Mouse (Mus musculus): ENCODE measurements around the gene Isoc2b. TPM values are rescaled to one million over a fixed set of nuclear protein-coding genes. Genes with fewer than 3 reads are reported as not detected.
A peak's percentile ranks its signal among the peaks of the same experiment; 100 is the strongest.

Gene Isoc2b
- total RNA-seq (2012; rRNA removed) (10.8 and 19.5 TPM in 2 replicates), total RNA-seq (2014; rRNA removed) (10.0 and 10.2 TPM in 2 replicates), polyA plus RNA-seq (2012; ENCODE audit: insufficient read length, low read depth) (3.9 and 4.7 TPM in 2 replicates)

DNA sequence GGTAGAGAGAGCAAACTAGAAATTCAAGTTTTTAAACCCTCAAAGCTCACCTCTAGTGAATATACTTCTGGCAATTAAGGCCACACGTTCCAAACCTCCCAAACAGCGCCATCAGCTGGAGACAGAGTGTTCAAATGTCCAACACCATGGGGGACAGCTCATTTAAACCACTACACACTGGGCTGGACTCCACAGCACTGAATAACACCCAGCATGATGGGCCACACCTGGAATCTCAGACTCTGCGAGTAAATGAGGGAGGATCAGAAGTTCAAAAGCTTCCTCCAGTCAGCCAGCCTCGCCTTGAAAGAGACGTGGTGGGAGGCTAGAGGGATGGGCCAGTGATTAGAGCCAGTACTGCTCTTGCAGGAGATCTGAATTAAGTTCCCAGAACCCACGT is at the start of gene Isoc2b:
Isoc2b (minus strand) TSS at position 126 of the 400 bp plus-strand sequence.
- Histone ChIP-seq H3K36me3 (replicated peaks in 1 of 2; ENCODE audit: control insufficient read depth in 1 of 2, insufficient read depth in 1 of 2, low read length in 1 of 2) (no peaks in the 10 kb centered on the region), H3K9ac (ENCODE audit: insufficient read depth, low read depth) (no peak within 1 kb of the TSS), H3K9me3 (replicated peaks; ENCODE audit: low read length) (no peaks in the 10 kb centered on the region), H3K4me1 (ENCODE audit: control insufficient read depth in 1 of 2, insufficient read depth in 2 of 2) (peaks cover 2 to 18% of the 10 kb centered on the region in 2 experiments; a peak in 3 of 4 replicates), H3K4me2 (ENCODE audit: insufficient read depth, low read depth, poor library complexity, severe bottlenecking) (no peak within 1 kb of the TSS), H3K27me3 (replicated peaks) (no peaks in the 10 kb centered on the region), H3K4me3 (replicated peaks in 1 of 3; ENCODE audit: low read depth in 2 of 3, low read length in 2 of 3, poor library complexity in 1 of 3) (no peak within 1 kb of the TSS), H3K27ac (ENCODE audit: insufficient read depth, low read depth) (no peak within 1 kb of the TSS), H3K79me2 (replicated peaks; ENCODE audit: control insufficient read depth, extremely low read depth, insufficient read depth, poor library complexity, severe bottlenecking) (no peaks in the 10 kb centered on the region)
- dilution Hi-C loops (cut with MboI; ENCODE audit: extremely low pct_ligation_motif_present, extremely low pct_unique_long_range_greater_than_20kb, low sequenced_read_pairs) (no loop called here), in situ Hi-C loops (cut with MboI; ENCODE audit: low pct_ligation_motif_present, low pct_unique_long_range_greater_than_20kb, low sequenced_read_pairs) (no loop called here)
- no peak for DNase-seq (ENCODE audit: extremely low read depth)
- TF ChIP-seq MEF2A (IDR thresholded peaks at IDR 0.05; ENCODE audit: borderline replicate concordance, low read depth, low read length), result no peak
- TF ChIP-seq CTCF (conservative IDR thresholded peaks at IDR 0.05 in 1 of 2, IDR thresholded peaks at IDR 0.05 in 1 of 2; ENCODE audit: low read depth in 2 of 2, low read length in 2 of 2), result peak in 1 of 2 experiments; percentile 4; a peak in 1 of 4 replicates

DNA sequence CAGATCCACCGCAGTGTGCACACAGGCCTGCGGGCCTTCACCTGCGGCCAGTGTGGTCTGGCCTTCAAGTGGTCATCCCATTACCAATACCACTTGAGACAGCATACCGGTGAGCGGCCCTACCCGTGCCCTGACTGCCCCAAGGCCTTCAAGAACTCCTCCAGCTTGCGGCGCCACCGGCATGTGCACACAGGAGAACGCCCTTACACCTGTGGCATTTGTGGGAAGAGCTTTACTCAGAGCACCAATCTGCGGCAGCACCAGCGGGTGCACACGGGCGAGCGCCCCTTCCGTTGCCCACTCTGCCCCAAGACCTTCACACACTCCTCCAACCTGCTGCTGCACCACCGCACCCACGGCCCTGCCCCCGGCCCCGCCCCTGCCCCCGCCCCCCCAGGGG is 49.0 kb upstream of the Isoc2b start:
- peaks cover 34 to 50% of the 10 kb centered on the region in 2 experiments for H3K36me3 ChIP-seq (replicated peaks in 1 of 2; ENCODE audit: control insufficient read depth in 1 of 2, insufficient read depth in 1 of 2, low read length in 1 of 2)
- H3K4me1 ChIP-seq (ENCODE audit: control insufficient read depth in 1 of 2, insufficient read depth in 2 of 2), result peaks cover 13 to 20% of the 10 kb centered on the region in 2 experiments
- H3K79me2 ChIP-seq (replicated peaks; ENCODE audit: control insufficient read depth, extremely low read depth, insufficient read depth, poor library complexity, severe bottlenecking), result no peaks in the 10 kb centered on the region
- H3K4me3 ChIP-seq (replicated peaks in 1 of 3; ENCODE audit: low read depth in 2 of 3, low read length in 2 of 3, poor library complexity in 1 of 3), result no peak overlapping the region
- no peaks in the 10 kb centered on the region for H3K9me3 ChIP-seq (replicated peaks; ENCODE audit: low read length)
- H3K27ac ChIP-seq (ENCODE audit: insufficient read depth, low read depth), result no peak overlapping the region
- in situ Hi-C loops (cut with MboI; ENCODE audit: low pct_ligation_motif_present, low pct_unique_long_range_greater_than_20kb, low sequenced_read_pairs) (no loop called here), dilution Hi-C loops (cut with MboI; ENCODE audit: extremely low pct_ligation_motif_present, extremely low pct_unique_long_range_greater_than_20kb, low sequenced_read_pairs) (no loop called here)
- TF ChIP-seq IRF4 (IDR thresholded peaks at IDR 0.05; ENCODE audit: low read depth, low read length) (no peak), MAZ (IDR thresholded peaks at IDR 0.05; ENCODE audit: low read depth, low read length) (no peak), JUN (IDR thresholded peaks at IDR 0.05; ENCODE audit: insufficient read depth, low read depth, low read length) (no peak), MXI1 (IDR thresholded peaks at IDR 0.05; ENCODE audit: low read depth, low read length) (no peak), ZNF384 (IDR thresholded peaks at IDR 0.05; ENCODE audit: low read depth, low read length) (no peak), MYC (IDR thresholded peaks at IDR 0.05; ENCODE audit: low read depth, low read length) (no peak), CHD1 (IDR thresholded peaks at IDR 0.05; ENCODE audit: low read depth, low read length) (no peak), JUND (conservative IDR thresholded peaks at IDR 0.05; ENCODE audit: low read depth, low read length) (no peak), HCFC1 (IDR thresholded peaks at IDR 0.05; ENCODE audit: low read depth, low read length) (no peak), RAD21 (IDR thresholded peaks at IDR 0.05; ENCODE audit: low read depth, low read length) (no peak), ZC3H11A (IDR thresholded peaks at IDR 0.05; ENCODE audit: low read depth, low read length) (no peak), MEF2A (IDR thresholded peaks at IDR 0.05; ENCODE audit: borderline replicate concordance, low read depth, low read length) (no peak), GABPA (IDR thresholded peaks at IDR 0.05; ENCODE audit: insufficient replicate concordance, low read depth, low read length) (no peak), MAFK (IDR thresholded peaks at IDR 0.05; ENCODE audit: insufficient replicate concordance, low read length) (no peak), KAT2A (IDR thresholded peaks at IDR 0.05; ENCODE audit: insufficient replicate concordance, low read length) (no peak), USF2 (conservative IDR thresholded peaks at IDR 0.05; ENCODE audit: low read depth, low read length) (no peak), E2F4 (IDR thresholded peaks at IDR 0.05; ENCODE audit: insufficient replicate concordance, low read depth, low read length) (no peak), SIN3A (IDR thresholded peaks at IDR 0.05; ENCODE audit: low read length) (no peak)
- no peak for DNase-seq (ENCODE audit: extremely low read depth)
- H3K27me3 ChIP-seq (replicated peaks), result no peaks in the 10 kb centered on the region
- no peak overlapping the region for H3K4me2 ChIP-seq (ENCODE audit: insufficient read depth, low read depth, poor library complexity, severe bottlenecking)
- H3K9ac ChIP-seq (ENCODE audit: insufficient read depth, low read depth), result no peak overlapping the region

Measured in CH12.LX (cell line).